Mouse (Mus musculus) G1E (cell line): Measurements from ENCODE around the gene Kif19a. TPM values are rescaled to one million over a fixed set of nuclear protein-coding genes. Genes with fewer than 3 reads are reported as not detected.

Source experiments
- ATAC-seq: 2 replicates; pipeline ENCODE4 v1.8.0; 2016; ENCODE audit warnings: mild to moderate bottlenecking; ENCODE audit not compliant: insufficient number of reproducible peaks, poor library complexity, low FRiP score, severe bottlenecking; ENCODE audit errors: extremely low read depth
- DNase-seq: peaks from one replicate; pipeline ENCODE4 v3.0.0; 2012; ENCODE audit warnings: low spot score
- H3K27me3 ChIP-seq: 2 replicates; pipeline ENCODE4 v1.6.1; 2012; ENCODE audit warnings: mild to moderate bottlenecking, low read length, inconsistent platforms; ENCODE audit not compliant: insufficient read depth
- H3K36me3 ChIP-seq: replicated peaks from 2 replicates; pipeline ENCODE3; 2012; ENCODE audit warnings: mild to moderate bottlenecking, inconsistent platforms
- H3K4me1 ChIP-seq: 2 replicates; pipeline ENCODE4 v1.6.1; 2012; ENCODE audit warnings: low read depth, low read length, inconsistent platforms, mixed read lengths; ENCODE audit not compliant: insufficient read depth
- H3K4me3 ChIP-seq: 2 replicates; pipeline ENCODE4 v1.5.1; 2012; ENCODE audit warnings: low read depth, mild to moderate bottlenecking, inconsistent platforms, low read length, moderate library complexity, mixed read lengths
- H3K9me3 ChIP-seq: replicated peaks from 2 replicates; pipeline ENCODE4 v1.6.1; 2012; ENCODE audit warnings: inconsistent platforms
- CTCF ChIP-seq: IDR thresholded peaks from 2 replicates; pipeline ENCODE4 v1.5.1; 2012; ENCODE audit warnings: low read depth, low read length, inconsistent platforms, mixed read lengths
- GATA1 ChIP-seq: IDR thresholded peaks from 2 replicates; pipeline ENCODE4 v1.6.1; 2012; ENCODE audit warnings: borderline replicate concordance, low read length, inconsistent platforms, mixed read lengths
- GATA2 ChIP-seq: IDR thresholded peaks from 2 replicates; pipeline ENCODE4 v1.6.1; 2012; ENCODE audit warnings: low read depth, low read length, inconsistent platforms, borderline replicate concordance
- POLR2AphosphoS5 ChIP-seq: IDR thresholded peaks from 2 replicates; pipeline ENCODE4 v1.6.1; 2012; ENCODE audit warnings: low read depth, low read length, inconsistent platforms; ENCODE audit not compliant: insufficient replicate concordance
- TAL1 ChIP-seq: conservative IDR thresholded peaks from 2 replicates; pipeline ENCODE4 v1.6.1; 2012; ENCODE audit warnings: low read depth, low read length, inconsistent platforms, mixed read lengths
- polyA plus RNA-seq: library from polyadenylated mRNA; stranded (reverse); fragments of >175 nt; gene quantifications from 2 replicates; pipeline ENCODE4 v1.2.3, GENCODE M21; 2012
- total RNA-seq, 2 experiments: library from RNA; stranded (forward) in 1 of 2; stranded (reverse) in 1 of 2; fragments of 200-1000 nt in 1 of 2; fragments of >200 nt in 1 of 2; fragmentation: Nextera tagmentation in 1 of 2; gene quantifications; 2 replicates each; pipeline ENCODE4 v1.2.3; 2014 to 2017

Gene Kif19a
- total and polyA plus RNA-seq, 3 experiments, result not detected

- TF ChIP-seq POLR2AphosphoS5 (no peak), GATA1 (no peak), GATA2 (no peak), TAL1 (no peak), CTCF (no peak)
- Histone ChIP-seq H3K4me1 (no peaks in the 10 kb centered on the region), H3K4me3 (no peak overlapping the region), H3K27me3 (no peaks in the 10 kb centered on the region; the same call in 1 of the 2 replicates), H3K36me3 (no peaks in the 10 kb centered on the region), H3K9me3 (peaks cover 87% of the 10 kb centered on the region)
- ATAC-seq, result no peak
- DNase-seq, result no peak
Observed at GRCm38 (mm10) chr11:114794691-114795090, 29.5 kb downstream of the Kif19a start.

- Histone ChIP-seq H3K36me3 (no peaks in the 10 kb centered on the region), H3K27me3 (no peaks in the 10 kb centered on the region; the same call in 1 of the 2 replicates), H3K4me3 (no peak overlapping the region), H3K4me1 (no peaks in the 10 kb centered on the region), H3K9me3 (peaks cover 86% of the 10 kb centered on the region)
- DNase-seq (no peak), ATAC-seq (no peak)
- TF ChIP-seq GATA2 (no peak), TAL1 (no peak), CTCF (no peak), GATA1 (no peak), POLR2AphosphoS5 (no peak)
Observed at GRCm38 (mm10) chr11:114795231-114795746, 30.1 kb downstream of the Kif19a start.

- H3K4me3 ChIP-seq, result no peak within 1 kb of the TSS
- H3K27me3 ChIP-seq, result no peaks in the 10 kb centered on the region; the same call in 1 of the 2 replicates
- ATAC-seq, result no peak
Observed at GRCm38 (mm10) chr11:114795848-114796322, 30.7 kb downstream of the Kif19a start, which contains the start of gene Btbd17. Btbd17 (minus strand) TSS chr11:114795945.

DNA sequence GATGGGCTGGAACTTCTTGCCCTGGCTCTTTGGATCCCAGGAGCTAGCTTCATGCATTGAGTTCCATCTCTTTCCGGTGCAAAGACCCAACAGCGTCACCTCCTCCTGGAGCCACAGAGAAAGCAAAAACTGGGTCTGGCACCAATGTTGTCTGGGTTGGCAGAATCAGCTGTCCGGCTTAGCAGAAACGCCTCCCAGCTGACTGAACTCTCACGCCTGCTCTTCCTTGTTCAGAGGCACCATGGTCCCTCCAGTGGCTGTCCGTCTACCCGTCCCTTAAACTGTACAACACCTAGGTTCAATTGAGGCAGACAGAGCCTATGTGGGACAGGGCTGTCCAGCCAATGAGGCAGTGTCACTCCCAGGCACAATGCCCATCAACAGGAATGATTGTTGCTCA lies 32.0 kb downstream of the Kif19a start:
- ATAC-seq, result no peak
- no peak overlapping the region for H3K4me3 ChIP-seq
- DNase-seq, result no peak
- TF ChIP-seq TAL1, result no peak
- no peak for TF ChIP-seq CTCF
- TF ChIP-seq GATA2, result no peak
- TF ChIP-seq GATA1, result no peak
- no peak for TF ChIP-seq POLR2AphosphoS5
- no peaks in the 10 kb centered on the region for H3K36me3 ChIP-seq
- H3K4me1 ChIP-seq, result no peaks in the 10 kb centered on the region
- H3K9me3 ChIP-seq, result peaks cover 82% of the 10 kb centered on the region
- no peaks in the 10 kb centered on the region; the same call in 1 of the 2 replicates for H3K27me3 ChIP-seq

More at GRCm38 (mm10) chr11:114795848-114796322, 30.7 kb downstream of the Kif19a start, which contains the start of gene Btbd17:
- no peak for DNase-seq
- Histone ChIP-seq H3K4me1 (no peaks in the 10 kb centered on the region), H3K9me3 (peaks cover 84% of the 10 kb centered on the region), H3K36me3 (no peaks in the 10 kb centered on the region)
- TF ChIP-seq POLR2AphosphoS5, result no peak
- TF ChIP-seq GATA2, result no peak
- no peak for TF ChIP-seq TAL1
- TF ChIP-seq CTCF, result no peak
- TF ChIP-seq GATA1, result no peak

- DNase-seq, result no peak
- H3K4me3 ChIP-seq, result no peak overlapping the region
- no peaks in the 10 kb centered on the region for H3K36me3 ChIP-seq
- no peaks in the 10 kb centered on the region for H3K4me1 ChIP-seq
- H3K9me3 ChIP-seq, result peaks cover 83% of the 10 kb centered on the region
- TF ChIP-seq POLR2AphosphoS5, result no peak
- TF ChIP-seq GATA1, result no peak
- TF ChIP-seq TAL1, result no peak
- no peak for TF ChIP-seq GATA2
- TF ChIP-seq CTCF, result no peak
- no peaks in the 10 kb centered on the region; the same call in 1 of the 2 replicates for H3K27me3 ChIP-seq
- ATAC-seq, result no peak
Observed at GRCm38 (mm10) chr11:114797981-114798380, 32.8 kb downstream of the Kif19a start.

GRCm38 (mm10) chr11:114798624-114799023 lies 33.4 kb downstream of the Kif19a start, which contains the start of gene Gpr142:
Gpr142 (plus strand) TSS chr11:114798924.
- Histone ChIP-seq H3K27me3 (no peaks in the 10 kb centered on the region; the same call in 1 of the 2 replicates), H3K4me3 (no peak within 1 kb of the TSS), H3K36me3 (no peaks in the 10 kb centered on the region), H3K9me3 (peaks cover 81% of the 10 kb centered on the region), H3K4me1 (no peaks in the 10 kb centered on the region)
- TF ChIP-seq GATA1 (no peak), POLR2AphosphoS5 (no peak), GATA2 (no peak), CTCF (no peak), TAL1 (no peak)
- ATAC-seq, result no peak
- no peak for DNase-seq
